11 mouse cellular contexts compared by ENCODE assay signal in the genomic region with DNA sequence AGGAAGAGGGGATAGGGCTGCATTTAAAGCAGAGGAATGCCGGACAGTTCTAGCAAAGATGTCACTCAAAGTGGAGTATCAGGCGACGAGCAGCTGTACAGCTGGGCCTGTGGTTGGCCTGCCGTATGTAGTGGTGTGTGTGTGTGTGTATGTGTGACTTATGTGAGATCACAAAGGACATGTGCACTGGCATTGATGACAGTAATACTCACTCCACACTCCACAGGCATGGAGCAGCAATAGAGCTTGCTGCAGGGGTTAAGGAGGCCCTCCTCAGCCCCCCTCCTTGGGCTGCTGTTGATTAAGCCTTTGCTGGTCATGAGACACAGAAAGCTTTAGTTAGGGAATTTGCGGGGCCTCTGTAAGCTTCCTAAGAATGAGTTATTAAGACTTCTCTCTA.
DNase-seq lines count a peak whose midpoint lies in the region; ATAC-seq and TF ChIP-seq lines count a peak whose summit lies in the region.
"Had no signal": no experiment of that assay in that cellular context is flagged by ENCODE, and none has a peak within 500 bp of the region (broad histone marks: within the 10 kb centered on the region; RNA-seq: fewer than 3 reads in every experiment).

No protein-coding gene starts in this region.

- no peak overlapping the region for H3K27ac ChIP-seq in heart, embryonic 10.5 days
- peak overlapping the region; percentile 18; the same call in 1 of the 2 replicates for H3K27ac ChIP-seq in testis, adult 2 months (ENCODE audit: control insufficient read depth, insufficient read depth, low read depth, low read length)
- no peak overlapping the region for H3K27ac ChIP-seq in liver, embryonic 14.5 days
- H3K27ac ChIP-seq in stomach, embryonic 16.5 days (ENCODE audit: low read length): no peak overlapping the region
- H3K27ac ChIP-seq: forebrain, embryonic 12.5 days; hindbrain, embryonic 13.5 days had no signal

- DNase-seq in heart, embryonic 10.5 days (ENCODE audit: low spot score): no peak
- no peak for DNase-seq in heart, adult 18-20 months
- DNase-seq in testis, postnatal 10 days (ENCODE audit: low spot score): no peak
- no peak for DNase-seq in liver, embryonic 14.5 days (ENCODE audit: low read depth in 3 of 3, low spot score in 3 of 3)
- DNase-seq in right cerebral cortex, postnatal 25 days: no peak
- no peak for DNase-seq in layer of hippocampus, adult 8-10 months (ENCODE audit: low spot score in 2 of 2)
- DNase-seq: gastrocnemius, postnatal 14 days had no signal

- H3K4me3 ChIP-seq in heart, embryonic 10.5 days: peak overlapping the region; percentile 15; the same call in 1 of the 2 replicates
- H3K4me3 ChIP-seq in testis, adult 2 months (ENCODE audit: control insufficient read depth, low read depth, low read length): no peak overlapping the region
- no peak overlapping the region for H3K4me3 ChIP-seq in liver, embryonic 14.5 days (ENCODE audit: insufficient read depth in 1 of 2, low read depth in 2 of 2, low read length in 2 of 2)
- H3K4me3 ChIP-seq in stomach, embryonic 16.5 days (replicated peaks; ENCODE audit: low read length): no peak overlapping the region
- H3K4me3 ChIP-seq: forebrain, embryonic 12.5 days; hindbrain, embryonic 13.5 days had no signal

- H3K36me3 ChIP-seq in heart, embryonic 10.5 days: no peaks in the 10 kb centered on the region
- no peaks in the 10 kb centered on the region; the same call in none of the 2 replicates for H3K36me3 ChIP-seq in testis, adult 2 months (ENCODE audit: control insufficient read depth, insufficient read depth, low read length)
- H3K36me3 ChIP-seq in liver, embryonic 14.5 days (replicated peaks; ENCODE audit: control insufficient read depth, insufficient read depth, low read depth): no peaks in the 10 kb centered on the region
- H3K36me3 ChIP-seq in stomach, embryonic 16.5 days (ENCODE audit: control insufficient read depth, insufficient read depth, low read length): no peaks in the 10 kb centered on the region
- H3K36me3 ChIP-seq: forebrain, embryonic 12.5 days; hindbrain, embryonic 13.5 days had no signal

- TF ChIP-seq EP300 in liver, embryonic 14.5 days (IDR thresholded peaks at IDR 0.05; ENCODE audit: low read depth): no peak

- H3K9me3 ChIP-seq in heart, embryonic 10.5 days: no peaks in the 10 kb centered on the region
- H3K9me3 ChIP-seq in liver, embryonic 14.5 days (ENCODE audit: control insufficient read depth, low read length): no peaks in the 10 kb centered on the region
- H3K9me3 ChIP-seq in stomach, embryonic 16.5 days (replicated peaks; ENCODE audit: control insufficient read depth, low read length): no peaks in the 10 kb centered on the region
- H3K9me3 ChIP-seq: forebrain, embryonic 12.5 days; hindbrain, embryonic 13.5 days had no signal

- H3K4me2 ChIP-seq in liver, embryonic 14.5 days (ENCODE audit: low read depth): peak overlapping the region; percentile 3
- H3K4me2 ChIP-seq in stomach, embryonic 16.5 days (ENCODE audit: low read depth, low read length): 0 out of 2 replicates have a peak overlapping the region, but pooled peaks have one; percentile 2
- H3K4me2 ChIP-seq: forebrain, embryonic 12.5 days; hindbrain, embryonic 13.5 days had no signal

- TF ChIP-seq POLR2A in testis, adult 2 months (IDR thresholded peaks at IDR 0.05; ENCODE audit: control insufficient read depth, low read depth, low read length): peak; percentile 52; the same call in 1 of the 2 replicates

- no peak for ATAC-seq in liver, embryonic 14.5 days (ENCODE audit: insufficient read depth)
- no peak for ATAC-seq in stomach, embryonic 16.5 days (ENCODE audit: insufficient read depth, low FRiP score)

- H3K27me3 ChIP-seq in heart, embryonic 10.5 days (ENCODE audit: insufficient read depth, poor library complexity, severe bottlenecking): no peaks in the 10 kb centered on the region
- no peaks in the 10 kb centered on the region for H3K27me3 ChIP-seq in testis, adult 2 months (ENCODE audit: control insufficient read depth, insufficient read depth, low read length)
- no peaks in the 10 kb centered on the region; the same call in 1 of the 2 replicates for H3K27me3 ChIP-seq in liver, embryonic 14.5 days (ENCODE audit: control insufficient read depth, insufficient read depth, low read length)
- no peaks in the 10 kb centered on the region for H3K27me3 ChIP-seq in stomach, embryonic 16.5 days (ENCODE audit: control insufficient read depth, insufficient read depth, low read length)
- H3K27me3 ChIP-seq: forebrain, embryonic 12.5 days; hindbrain, embryonic 13.5 days had no signal

- no peak for TF ChIP-seq CTCF in testis, adult 2 months (IDR thresholded peaks at IDR 0.05; ENCODE audit: control insufficient read depth, insufficient read depth, insufficient replicate concordance, low read depth, low read length)
- TF ChIP-seq CTCF in liver, embryonic 14.5 days (IDR thresholded peaks at IDR 0.05; ENCODE audit: low read depth): no peak

- no peak overlapping the region for H3K9ac ChIP-seq in liver, embryonic 14.5 days (replicated peaks)
- H3K9ac ChIP-seq in stomach, embryonic 16.5 days (ENCODE audit: low read length): no peak overlapping the region
- H3K9ac ChIP-seq: forebrain, embryonic 12.5 days; hindbrain, embryonic 13.5 days had no signal

- 46% methylated on average over 5 of the region's 5 CpGs for WGBS in heart, embryonic 10.5 days
- 26% methylated on average over 5 of the region's 5 CpGs for WGBS in liver, embryonic 14.5 days (ENCODE audit: insufficient replicate concordance)
- WGBS in stomach, embryonic 16.5 days: 56% methylated on average over 5 of the region's 5 CpGs

- peaks cover 19% of the 10 kb centered on the region for H3K4me1 ChIP-seq in heart, embryonic 10.5 days
- peaks cover 12% of the 10 kb centered on the region for H3K4me1 ChIP-seq in testis, adult 2 months (ENCODE audit: control insufficient read depth, insufficient read depth, low read length)
- H3K4me1 ChIP-seq in liver, embryonic 14.5 days (replicated peaks; ENCODE audit: control insufficient read depth in 2 of 2, insufficient read depth in 2 of 2, low read length in 1 of 2): peaks cover 5 to 16% of the 10 kb centered on the region in 2 experiments
- H3K4me1 ChIP-seq in stomach, embryonic 16.5 days (ENCODE audit: control insufficient read depth, insufficient read depth, low read length): peaks cover 34% of the 10 kb centered on the region
